Mouse (Mus musculus) kidney, postnatal 36 days (tissue): ENCODE results near the gene Gm20683.
A peak's percentile ranks its signal among the peaks of the same experiment; 100 is the strongest.

Experiments
- DNase-seq, 2 experiments: peaks; one replicate each; pipeline ENCODE4 v3.0.0; 2021 to 2022; ENCODE audit warnings: mixed read lengths in 2 of 2

Gene Gm20683

GRCm38 (mm10) chr17:25841117-25841880 lies at the start of gene Gm20683:
Gene Gm20683, minus strand, starts transcription at chr17:25841763.
- DNase-seq: no peak

- no peak for DNase-seq
Measured at GRCm38 (mm10) chr17:25888837-25889236, 47.3 kb upstream of the Gm20683 start.

- no peak for DNase-seq
Measured at GRCm38 (mm10) chr17:25887467-25887866, 45.9 kb upstream of the Gm20683 start.

- DNase-seq: no peak
Measured at GRCm38 (mm10) chr17:25886806-25887205, 45.2 kb upstream of the Gm20683 start.

- peak in 1 of 2 experiments; percentile 55 for DNase-seq
Measured at GRCm38 (mm10) chr17:25885636-25886035, 44.1 kb upstream of the Gm20683 start.

- DNase-seq: no peak
Measured at GRCm38 (mm10) chr17:25883824-25884223, 42.3 kb upstream of the Gm20683 start.

GRCm38 (mm10) chr17:25883268-25883667 lies 41.7 kb upstream of the Gm20683 start:
- DNase-seq: no peak

GRCm38 (mm10) chr17:25882306-25882705 lies 40.7 kb upstream of the Gm20683 start:
- no peak for DNase-seq

GRCm38 (mm10) chr17:25881691-25882090 lies 40.1 kb upstream of the Gm20683 start:
- DNase-seq: no peak

GRCm38 (mm10) chr17:25880913-25881641 lies 39.5 kb upstream of the Gm20683 start:
- peak; percentile 48 to 65 for DNase-seq

GRCm38 (mm10) chr17:25880196-25880910 lies 38.8 kb upstream of the Gm20683 start, which contains the start of gene Wfikkn1:
Gene Wfikkn1, minus strand, starts transcription at chr17:25880858.
- DNase-seq: no peak

GRCm38 (mm10) chr17:25879750-25880149 lies 38.2 kb upstream of the Gm20683 start:
- DNase-seq: no peak

- DNase-seq: peak; percentile 75 to 89
Measured at GRCm38 (mm10) chr17:25879261-25879660, 37.7 kb upstream of the Gm20683 start.

GRCm38 (mm10) chr17:25878611-25879180 lies 37.1 kb upstream of the Gm20683 start:
- DNase-seq: no peak

- DNase-seq: peak in 1 of 2 experiments; percentile 32
Measured at GRCm38 (mm10) chr17:25877741-25878610, 36.4 kb upstream of the Gm20683 start.

GRCm38 (mm10) chr17:25877025-25877424 lies 35.5 kb upstream of the Gm20683 start:
- no peak for DNase-seq

- peak; percentile 81 to 87 for DNase-seq
Measured at GRCm38 (mm10) chr17:25876347-25876915, 34.9 kb upstream of the Gm20683 start.

GRCm38 (mm10) chr17:25875171-25876136 lies 33.9 kb upstream of the Gm20683 start:
- peak; percentile 92 to 94 for DNase-seq

- DNase-seq: peak; percentile 93 to 95
Measured at GRCm38 (mm10) chr17:25874721-25875170, 33.2 kb upstream of the Gm20683 start, which contains the start of gene Mettl26. Gene Mettl26, plus strand, starts transcription at chr17:25875074.

- peak in 1 of 2 experiments; percentile 62 for DNase-seq
Measured at GRCm38 (mm10) chr17:25874148-25874720, 32.7 kb upstream of the Gm20683 start.
